Mouse (Mus musculus): Measurements from ENCODE around the gene Abi1.
"Not testable (repeated sequence)": the region's sequence is repeated elsewhere in the genome, so short reads cannot be mapped to it uniquely, and the experiment has no call there.

The Abi1 gene

GRCm38 (mm10) chr2:23045703-23046102 lies 5.7 kb upstream of the Abi1 start:
- no peak for DNase-seq (ENCODE audit: low read depth, low spot score)
- Histone ChIP-seq H3K27me3 (ENCODE audit: control insufficient read depth, insufficient read depth, low read length, poor library complexity, severe bottlenecking) (no peaks in the 10 kb centered on the region), H3K36me3 (ENCODE audit: control insufficient read depth, insufficient read depth, low read length, poor library complexity, severe bottlenecking) (no peaks in the 10 kb centered on the region)

GRCm38 (mm10) chr2:23042189-23042588 lies 2.1 kb upstream of the Abi1 start:
- no peak for DNase-seq (ENCODE audit: low read depth, low spot score)
- H3K36me3 ChIP-seq (ENCODE audit: control insufficient read depth, insufficient read depth, low read length, poor library complexity, severe bottlenecking), result no peaks in the 10 kb centered on the region

GRCm38 (mm10) chr2:23041457-23041856 lies 1.4 kb upstream of the Abi1 start:
- Histone ChIP-seq H3K27me3 (ENCODE audit: control insufficient read depth, insufficient read depth, low read length, poor library complexity, severe bottlenecking) (no peaks in the 10 kb centered on the region), H3K36me3 (ENCODE audit: control insufficient read depth, insufficient read depth, low read length, poor library complexity, severe bottlenecking) (no peaks in the 10 kb centered on the region)
- peak; percentile 78 for DNase-seq (ENCODE audit: low read depth, low spot score)

More at GRCm38 (mm10) chr2:23042189-23042588, 2.1 kb upstream of the Abi1 start:
- H3K27me3 ChIP-seq (ENCODE audit: control insufficient read depth, insufficient read depth, low read length, poor library complexity, severe bottlenecking), result no peaks in the 10 kb centered on the region

- not testable (repeated sequence) for DNase-seq (ENCODE audit: low read depth, low spot score); H3K27me3 ChIP-seq (ENCODE audit: control insufficient read depth, insufficient read depth, low read length, poor library complexity, severe bottlenecking); H3K36me3 ChIP-seq (ENCODE audit: control insufficient read depth, insufficient read depth, low read length, poor library complexity, severe bottlenecking)
Measured at GRCm38 (mm10) chr2:23040690-23041089, 649 bp upstream of the Abi1 start.

GRCm38 (mm10) chr2:23039082-23040000 lies 700 bp downstream of the Abi1 start:
- Histone ChIP-seq H3K27me3 (ENCODE audit: control insufficient read depth, insufficient read depth, low read length, poor library complexity, severe bottlenecking) (no peaks in the 10 kb centered on the region), H3K36me3 (ENCODE audit: control insufficient read depth, insufficient read depth, low read length, poor library complexity, severe bottlenecking) (no peaks in the 10 kb centered on the region)
- DNase-seq (ENCODE audit: low read depth, low spot score), result peak; percentile 31

- peaks cover 4% of the 10 kb centered on the region; the same call in 1 of the 2 replicates for H3K36me3 ChIP-seq (ENCODE audit: control insufficient read depth, insufficient read depth, low read length, poor library complexity, severe bottlenecking)
- no peak for DNase-seq (ENCODE audit: low read depth, low spot score)
- H3K27me3 ChIP-seq (ENCODE audit: control insufficient read depth, insufficient read depth, low read length, poor library complexity, severe bottlenecking), result no peaks in the 10 kb centered on the region
Measured at GRCm38 (mm10) chr2:23035467-23035866, 4.6 kb downstream of the Abi1 start.

- no peaks in the 10 kb centered on the region for H3K27me3 ChIP-seq (ENCODE audit: control insufficient read depth, insufficient read depth, low read length, poor library complexity, severe bottlenecking)
- no peak for DNase-seq (ENCODE audit: low read depth, low spot score)
- H3K36me3 ChIP-seq (ENCODE audit: control insufficient read depth, insufficient read depth, low read length, poor library complexity, severe bottlenecking), result peaks cover 4% of the 10 kb centered on the region; the same call in 1 of the 2 replicates
Measured at GRCm38 (mm10) chr2:23034692-23035435, 5.2 kb downstream of the Abi1 start.

- DNase-seq (ENCODE audit: low read depth, low spot score), result no peak
- H3K36me3 ChIP-seq (ENCODE audit: control insufficient read depth, insufficient read depth, low read length, poor library complexity, severe bottlenecking), result peaks cover 4% of the 10 kb centered on the region; the same call in 1 of the 2 replicates
- no peaks in the 10 kb centered on the region for H3K27me3 ChIP-seq (ENCODE audit: control insufficient read depth, insufficient read depth, low read length, poor library complexity, severe bottlenecking)
Measured at GRCm38 (mm10) chr2:23030631-23031030, 9.4 kb downstream of the Abi1 start.

GRCm38 (mm10) chr2:23028826-23029225 lies 11.2 kb downstream of the Abi1 start:
- Histone ChIP-seq H3K27me3 (ENCODE audit: control insufficient read depth, insufficient read depth, low read length, poor library complexity, severe bottlenecking) (no peaks in the 10 kb centered on the region), H3K36me3 (ENCODE audit: control insufficient read depth, insufficient read depth, low read length, poor library complexity, severe bottlenecking) (peaks cover 2% of the 10 kb centered on the region; the same call in 1 of the 2 replicates)
- no peak for DNase-seq (ENCODE audit: low read depth, low spot score)

- Histone ChIP-seq H3K27me3 (ENCODE audit: control insufficient read depth, insufficient read depth, low read length, poor library complexity, severe bottlenecking) (no peaks in the 10 kb centered on the region), H3K36me3 (ENCODE audit: control insufficient read depth, insufficient read depth, low read length, poor library complexity, severe bottlenecking) (no peaks in the 10 kb centered on the region)
Measured at GRCm38 (mm10) chr2:23026379-23026778, 13.7 kb downstream of the Abi1 start.

GRCm38 (mm10) chr2:23023714-23024282 lies 16.2 kb downstream of the Abi1 start:
- Histone ChIP-seq H3K36me3 (ENCODE audit: control insufficient read depth, insufficient read depth, low read length, poor library complexity, severe bottlenecking) (no peaks in the 10 kb centered on the region), H3K27me3 (ENCODE audit: control insufficient read depth, insufficient read depth, low read length, poor library complexity, severe bottlenecking) (no peaks in the 10 kb centered on the region)
- DNase-seq (ENCODE audit: low read depth, low spot score), result no peak

More at GRCm38 (mm10) chr2:23026379-23026778, 13.7 kb downstream of the Abi1 start:
- DNase-seq (ENCODE audit: low read depth, low spot score), result no peak

GRCm38 (mm10) chr2:23023023-23023422 lies 17.0 kb downstream of the Abi1 start:
- Histone ChIP-seq H3K27me3 (ENCODE audit: control insufficient read depth, insufficient read depth, low read length, poor library complexity, severe bottlenecking) (no peaks in the 10 kb centered on the region), H3K36me3 (ENCODE audit: control insufficient read depth, insufficient read depth, low read length, poor library complexity, severe bottlenecking) (no peaks in the 10 kb centered on the region)
- no peak for DNase-seq (ENCODE audit: low read depth, low spot score)

GRCm38 (mm10) chr2:23021721-23022120 lies 18.3 kb downstream of the Abi1 start:
- no peak for DNase-seq (ENCODE audit: low read depth, low spot score)
- no peaks in the 10 kb centered on the region for H3K36me3 ChIP-seq (ENCODE audit: control insufficient read depth, insufficient read depth, low read length, poor library complexity, severe bottlenecking)

GRCm38 (mm10) chr2:23021320-23021719 lies 18.7 kb downstream of the Abi1 start:
- Histone ChIP-seq H3K36me3 (ENCODE audit: control insufficient read depth, insufficient read depth, low read length, poor library complexity, severe bottlenecking) (no peaks in the 10 kb centered on the region), H3K27me3 (ENCODE audit: control insufficient read depth, insufficient read depth, low read length, poor library complexity, severe bottlenecking) (no peaks in the 10 kb centered on the region)
- no peak for DNase-seq (ENCODE audit: low read depth, low spot score)

More at GRCm38 (mm10) chr2:23021721-23022120, 18.3 kb downstream of the Abi1 start:
- no peaks in the 10 kb centered on the region for H3K27me3 ChIP-seq (ENCODE audit: control insufficient read depth, insufficient read depth, low read length, poor library complexity, severe bottlenecking)

All from splenic B cell, adult 2 months (primary cell).